Mouse (Mus musculus): Measurements from ENCODE around the gene Ppfia1. TPM values are rescaled to one million over a fixed set of nuclear protein-coding genes. Genes with fewer than 3 reads are reported as not detected.

Gene Ppfia1
- polyA plus RNA-seq, 1 experiment from 2014 or later: 27.6 TPM

DNA sequence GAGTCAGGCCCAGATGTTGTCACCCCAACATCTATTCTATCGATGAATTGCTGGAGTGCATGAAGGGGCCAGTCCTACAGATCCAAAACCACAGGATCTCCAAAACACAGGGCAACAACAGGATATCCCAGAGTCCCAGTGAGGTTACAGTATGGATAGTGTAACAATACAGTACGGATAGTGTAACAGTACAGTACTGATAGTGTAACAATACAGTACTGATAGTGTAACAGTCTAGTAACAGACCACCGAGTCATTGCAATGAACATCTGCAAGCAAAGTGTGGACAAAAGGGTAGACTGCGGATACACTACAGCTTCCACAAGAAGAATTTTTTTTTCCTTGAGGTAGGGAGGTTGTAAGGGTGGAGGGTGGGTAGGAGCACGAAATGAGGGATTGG lies 12.2 kb downstream of the Ppfia1 start:
- 96% methylated on average over 5 of the region's 5 CpGs for WGBS
- Histone ChIP-seq H3K4me1 (replicated peaks) (peaks cover 18% of the 10 kb centered on the region), H3K27me3 (no peaks in the 10 kb centered on the region), H3K36me3 (peaks cover 6% of the 10 kb centered on the region; the same call in 1 of the 2 replicates), H3K9ac (no peak overlapping the region), H3K27ac (no peak overlapping the region), H3K4me2 (no peak overlapping the region), H3K4me3 (no peak overlapping the region), H3K9me3 (no peaks in the 10 kb centered on the region)
- ATAC-seq (ENCODE audit: low FRiP score): no peak

DNA sequence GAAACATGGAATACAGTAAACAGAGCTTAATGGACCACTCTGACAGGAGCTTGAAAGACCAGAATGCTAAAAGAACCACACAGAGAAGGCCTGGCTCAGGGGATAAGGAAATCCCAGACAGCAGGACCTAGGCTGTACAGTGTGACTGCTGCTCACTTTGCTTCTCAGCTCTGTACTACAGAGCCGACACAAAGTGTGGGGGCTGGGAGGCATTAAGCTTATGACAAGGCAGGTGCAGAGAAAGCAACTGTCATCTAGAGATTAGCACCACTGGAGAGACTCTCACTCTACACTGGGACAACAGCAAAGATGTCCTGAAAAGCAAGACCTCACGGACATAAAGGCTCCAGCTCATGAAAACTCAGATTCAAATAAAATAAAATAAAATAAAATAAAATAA lies 14.4 kb downstream of the Ppfia1 start:
- ATAC-seq (ENCODE audit: low FRiP score): no peak
- 88% methylated on average over 2 of the region's 2 CpGs for WGBS
- H3K36me3 ChIP-seq: no peaks in the 10 kb centered on the region
- H3K27ac ChIP-seq: no peak overlapping the region
- peaks cover 12% of the 10 kb centered on the region for H3K4me1 ChIP-seq (replicated peaks)
- H3K9ac ChIP-seq: no peak overlapping the region
- no peaks in the 10 kb centered on the region for H3K9me3 ChIP-seq
- H3K4me2 ChIP-seq: no peak overlapping the region
- H3K27me3 ChIP-seq: no peaks in the 10 kb centered on the region
- no peak overlapping the region for H3K4me3 ChIP-seq

DNA sequence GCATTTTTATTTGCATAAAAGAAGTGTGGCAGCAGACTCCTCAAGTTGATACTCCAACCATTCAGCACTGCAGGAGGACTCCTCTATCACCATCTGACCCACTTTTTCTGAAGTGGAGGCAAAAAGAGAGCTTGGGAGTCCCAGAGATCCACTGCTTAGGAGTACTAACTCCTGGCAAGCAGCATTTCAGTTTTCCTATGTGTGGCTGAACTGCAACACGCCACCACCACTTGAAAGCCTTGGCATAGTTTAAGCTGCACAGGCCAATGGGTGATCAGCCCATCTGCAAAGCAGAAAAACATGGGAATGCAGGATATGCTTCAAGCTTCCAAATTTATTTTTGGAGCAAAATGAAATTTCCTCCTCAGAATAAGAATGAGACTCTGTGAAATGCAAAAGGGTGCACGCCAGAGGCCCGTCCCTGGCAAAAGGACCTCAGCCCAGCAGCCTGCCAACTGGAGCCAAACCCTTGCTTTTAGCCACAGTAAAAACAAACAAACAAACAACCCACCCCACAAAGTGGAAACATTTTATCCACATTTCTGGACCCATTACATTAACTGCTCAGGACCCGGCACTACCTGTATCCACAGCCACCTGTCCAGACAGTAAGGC lies 15.4 kb downstream of the Ppfia1 start:
- Histone ChIP-seq H3K4me3 (no peak overlapping the region), H3K9ac (no peak overlapping the region), H3K27me3 (no peaks in the 10 kb centered on the region), H3K27ac (no peak overlapping the region), H3K4me2 (no peak overlapping the region), H3K9me3 (no peaks in the 10 kb centered on the region), H3K36me3 (no peaks in the 10 kb centered on the region), H3K4me1 (replicated peaks) (peaks cover 12% of the 10 kb centered on the region)
- ATAC-seq (ENCODE audit: low FRiP score): no peak
- WGBS: 93% methylated on average over 4 of the region's 4 CpGs

DNA sequence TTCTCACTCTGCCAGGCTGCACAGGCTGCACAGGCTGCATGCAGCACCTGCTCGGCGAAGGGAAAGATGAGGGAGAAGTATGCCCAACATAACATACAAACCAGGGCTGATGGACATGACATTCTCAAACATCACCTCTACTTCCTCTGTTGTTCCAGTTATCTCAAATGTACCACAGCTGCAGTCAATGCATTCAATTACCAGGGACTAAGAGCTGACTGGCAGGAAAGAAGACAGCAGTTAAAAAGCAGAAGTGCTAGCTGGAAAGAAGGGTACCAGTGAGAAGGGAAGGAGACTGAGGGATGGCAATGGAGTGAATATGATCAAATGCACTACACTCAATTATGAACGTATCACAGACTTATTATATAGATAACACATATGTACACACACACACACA lies 17.2 kb downstream of the Ppfia1 start:
- H3K9ac ChIP-seq: no peak overlapping the region
- H3K4me2 ChIP-seq: no peak overlapping the region
- H3K4me1 ChIP-seq (replicated peaks): peaks cover 25% of the 10 kb centered on the region
- H3K9me3 ChIP-seq: no peaks in the 10 kb centered on the region
- no peak overlapping the region for H3K27ac ChIP-seq
- WGBS: 96% methylated on average over 3 of the region's 3 CpGs
- no peaks in the 10 kb centered on the region for H3K36me3 ChIP-seq
- no peaks in the 10 kb centered on the region for H3K27me3 ChIP-seq
- H3K4me3 ChIP-seq: no peak overlapping the region
- ATAC-seq (ENCODE audit: low FRiP score): no peak

DNA sequence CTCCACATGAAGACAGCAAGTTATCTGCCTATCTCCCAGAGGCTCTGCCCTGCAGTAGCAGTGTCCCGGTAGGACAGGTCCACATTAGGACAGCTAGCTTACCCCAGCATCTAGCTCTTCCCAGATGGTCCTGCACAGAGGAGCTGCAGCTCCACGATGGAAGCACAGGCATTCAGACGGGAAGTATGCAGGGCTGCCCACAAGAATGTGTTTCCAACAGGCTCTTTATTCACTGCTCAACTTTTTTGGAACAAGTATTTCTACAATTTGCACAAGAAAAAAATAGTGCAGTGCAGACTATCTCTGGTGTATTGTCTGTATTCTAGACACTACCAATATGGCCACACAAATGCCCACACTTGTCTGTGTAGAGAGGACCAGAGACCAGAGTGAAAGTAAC lies 18.8 kb downstream of the Ppfia1 start:
- 81% methylated on average over 3 of the region's 3 CpGs for WGBS
- no peaks in the 10 kb centered on the region for H3K27me3 ChIP-seq
- no peak overlapping the region for H3K9ac ChIP-seq
- H3K4me2 ChIP-seq: no peak overlapping the region
- H3K4me1 ChIP-seq (replicated peaks): peaks cover 25% of the 10 kb centered on the region
- no peak overlapping the region for H3K27ac ChIP-seq
- ATAC-seq (ENCODE audit: low FRiP score): no peak
- no peak overlapping the region for H3K4me3 ChIP-seq
- H3K9me3 ChIP-seq: no peaks in the 10 kb centered on the region
- H3K36me3 ChIP-seq: no peaks in the 10 kb centered on the region

DNA sequence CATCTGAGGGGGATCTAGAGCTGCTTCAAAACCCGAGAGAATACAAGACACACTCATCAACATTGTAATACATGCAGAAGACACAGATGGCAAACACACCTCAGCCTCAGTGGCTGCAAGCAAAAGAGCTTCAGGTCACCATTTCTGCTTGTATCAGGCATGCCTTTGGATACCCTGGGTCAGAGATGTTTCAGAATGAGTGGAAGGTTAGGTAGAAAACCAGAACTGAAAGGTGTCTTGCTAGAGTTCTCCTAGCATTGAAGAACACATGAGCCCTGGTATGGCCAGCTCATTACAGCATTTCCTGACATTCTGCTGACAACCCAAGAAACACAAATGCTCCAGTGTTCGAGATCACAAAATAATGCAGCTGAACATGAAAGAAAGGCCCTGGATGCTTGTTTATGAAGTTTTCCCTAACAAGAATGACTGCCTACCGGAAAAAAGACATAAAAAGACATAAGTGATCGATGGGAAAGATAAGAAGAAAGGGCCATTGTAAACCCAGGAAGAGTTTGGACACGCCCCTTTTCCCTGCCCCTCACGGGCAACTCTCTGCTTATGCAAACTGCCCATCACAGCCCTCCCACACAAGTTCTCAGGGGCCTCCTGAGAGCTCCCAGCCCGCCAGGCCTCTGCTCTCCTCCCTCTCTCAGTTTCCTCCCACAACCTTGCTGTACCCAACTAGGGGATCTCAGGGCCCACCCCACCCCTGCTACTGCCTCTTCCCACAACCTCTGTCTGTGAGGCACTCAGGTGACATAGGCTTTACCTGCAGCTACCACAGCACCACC lies 21.7 kb downstream of the Ppfia1 start:
- 35% methylated on average over 7 of the region's 7 CpGs for WGBS
- no peaks in the 10 kb centered on the region for H3K36me3 ChIP-seq
- H3K4me2 ChIP-seq: no peak overlapping the region
- peaks cover 13% of the 10 kb centered on the region for H3K4me1 ChIP-seq (replicated peaks)
- H3K27ac ChIP-seq: 0 out of 2 replicates have a peak overlapping the region, but pooled peaks have one; percentile 18
- no peak for ATAC-seq (ENCODE audit: low FRiP score)
- no peaks in the 10 kb centered on the region for H3K9me3 ChIP-seq
- no peak overlapping the region for H3K4me3 ChIP-seq
- H3K9ac ChIP-seq: no peak overlapping the region
- no peaks in the 10 kb centered on the region for H3K27me3 ChIP-seq

DNA sequence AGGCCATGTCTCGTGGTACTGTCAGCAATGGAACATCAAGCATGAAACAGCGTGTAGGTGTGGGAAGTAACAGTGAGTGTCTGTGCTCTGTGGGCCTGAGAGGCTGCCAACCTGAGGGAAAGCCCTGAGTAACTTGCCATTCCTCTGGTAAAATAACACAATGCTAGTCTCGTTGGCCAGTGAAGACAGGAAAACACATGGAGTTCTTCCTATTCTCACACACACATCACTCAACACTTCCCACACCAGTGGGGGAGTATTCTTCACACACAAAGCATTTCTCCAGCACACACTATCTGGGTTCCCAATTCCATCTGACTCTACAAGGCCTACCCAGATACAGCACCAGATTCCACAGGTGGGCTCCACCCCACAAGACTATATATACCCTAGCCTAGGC lies 23.7 kb downstream of the Ppfia1 start:
- WGBS: 96% methylated on average over 3 of the region's 3 CpGs
- Histone ChIP-seq H3K4me3 (no peak overlapping the region), H3K36me3 (no peaks in the 10 kb centered on the region), H3K4me1 (replicated peaks) (peaks cover 16% of the 10 kb centered on the region), H3K4me2 (no peak overlapping the region), H3K27ac (no peak overlapping the region), H3K9me3 (no peaks in the 10 kb centered on the region), H3K9ac (no peak overlapping the region), H3K27me3 (no peaks in the 10 kb centered on the region)
- ATAC-seq (ENCODE audit: low FRiP score): no peak

DNA sequence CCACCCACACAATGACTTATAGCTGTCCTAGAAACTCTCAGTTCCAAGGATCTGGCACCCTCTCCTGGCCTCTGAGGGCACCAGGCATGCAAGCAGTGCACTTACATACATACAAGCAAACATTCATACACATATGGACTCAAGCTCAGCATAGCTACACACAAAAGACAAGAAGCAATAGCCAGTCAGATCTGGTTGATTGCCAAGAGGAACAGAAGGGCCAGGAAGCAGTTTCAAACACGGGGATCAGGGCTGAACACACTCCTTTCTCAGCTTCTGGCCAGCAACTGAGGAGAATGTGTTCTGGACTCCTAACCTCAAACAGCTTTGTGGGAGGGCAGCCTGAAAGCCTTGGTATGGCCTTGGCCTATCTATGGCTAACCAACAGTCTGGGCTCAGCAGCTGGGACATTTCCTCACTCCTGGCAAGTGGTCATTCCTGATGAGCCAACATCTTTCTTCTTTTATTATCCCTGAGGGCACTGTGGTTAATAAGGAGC lies 25.8 kb downstream of the Ppfia1 start:
- no peak for ATAC-seq (ENCODE audit: low FRiP score)
- no peak overlapping the region for H3K4me3 ChIP-seq
- no peak overlapping the region for H3K9ac ChIP-seq
- H3K36me3 ChIP-seq: no peaks in the 10 kb centered on the region
- WGBS: 76% methylated on average over 1 of the region's 1 CpGs
- H3K4me1 ChIP-seq (replicated peaks): peaks cover 15% of the 10 kb centered on the region
- H3K4me2 ChIP-seq: no peak overlapping the region
- no peak overlapping the region for H3K27ac ChIP-seq
- no peaks in the 10 kb centered on the region for H3K9me3 ChIP-seq
- no peaks in the 10 kb centered on the region for H3K27me3 ChIP-seq

DNA sequence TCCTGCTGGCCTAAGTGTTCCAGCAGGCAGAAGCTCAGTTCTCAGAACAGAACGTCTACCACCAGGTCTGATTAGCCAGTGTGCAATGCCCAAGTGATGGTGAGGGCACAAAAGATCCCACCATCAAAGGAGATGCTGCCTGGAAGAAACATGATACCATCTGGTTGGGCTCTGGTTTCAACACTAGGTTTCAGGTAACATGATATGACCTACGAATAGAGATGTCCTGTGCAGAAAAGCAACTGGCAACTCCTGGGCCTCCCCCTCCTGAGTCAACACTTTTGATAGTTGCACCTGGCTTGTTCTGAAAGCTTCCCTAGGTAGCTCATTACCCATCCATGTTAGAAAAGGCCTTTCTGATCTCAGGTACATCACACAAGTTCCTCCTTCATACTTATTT lies 26.9 kb downstream of the Ppfia1 start:
- no peaks in the 10 kb centered on the region for H3K27me3 ChIP-seq
- 76% methylated on average over 2 of the region's 2 CpGs for WGBS
- no peaks in the 10 kb centered on the region for H3K36me3 ChIP-seq
- no peak for ATAC-seq (ENCODE audit: low FRiP score)
- no peak overlapping the region for H3K4me3 ChIP-seq
- no peaks in the 10 kb centered on the region for H3K9me3 ChIP-seq
- peaks cover 4% of the 10 kb centered on the region for H3K4me1 ChIP-seq (replicated peaks)
- no peak overlapping the region for H3K9ac ChIP-seq
- no peak overlapping the region for H3K27ac ChIP-seq
- H3K4me2 ChIP-seq: no peak overlapping the region

DNA sequence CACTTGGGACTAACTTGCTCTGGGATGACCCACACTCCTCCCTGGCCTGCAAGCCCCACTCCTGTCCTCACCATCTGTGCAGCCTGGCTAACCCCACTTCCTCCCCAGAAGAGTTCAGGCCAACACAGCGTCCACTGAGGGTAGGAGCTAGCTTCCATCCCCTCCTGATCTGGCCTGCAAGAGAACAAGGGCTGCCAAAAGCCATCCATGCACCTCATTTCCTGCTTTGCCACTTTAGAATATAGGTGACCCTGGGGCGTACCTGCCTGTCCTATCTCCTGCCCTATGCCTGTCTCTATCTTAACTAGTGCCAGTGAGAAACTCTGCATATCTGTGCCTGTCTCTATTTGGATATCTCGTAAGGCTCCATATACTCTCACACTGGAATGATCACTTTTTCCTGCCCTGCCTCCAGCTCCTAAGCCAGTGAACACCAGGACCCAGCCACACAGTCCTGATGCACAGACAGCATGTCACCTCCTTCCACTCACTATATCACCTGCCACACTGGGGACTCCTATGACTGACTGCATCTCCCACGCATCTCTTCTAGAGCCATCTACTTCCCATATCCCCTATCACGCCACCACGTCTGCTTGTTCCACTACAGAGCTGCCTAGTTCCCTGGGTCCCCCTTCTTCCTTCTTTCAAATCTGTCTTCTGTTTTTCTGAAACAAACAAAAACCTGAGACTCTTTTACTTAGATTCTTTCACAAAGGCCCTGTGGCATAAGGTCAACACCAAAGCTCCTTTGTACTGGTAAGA lies 28.9 kb downstream of the Ppfia1 start:
- H3K27ac ChIP-seq: no peak overlapping the region
- H3K36me3 ChIP-seq: peaks cover 11% of the 10 kb centered on the region
- H3K4me2 ChIP-seq: no peak overlapping the region
- no peak overlapping the region for H3K4me3 ChIP-seq
- ATAC-seq (ENCODE audit: low FRiP score): no peak
- no peak overlapping the region for H3K9ac ChIP-seq
- peaks cover 2% of the 10 kb centered on the region; the same call in 1 of the 2 replicates for H3K4me1 ChIP-seq (replicated peaks)
- H3K9me3 ChIP-seq: no peaks in the 10 kb centered on the region
- no peaks in the 10 kb centered on the region for H3K27me3 ChIP-seq
- 85% methylated on average over 6 of the region's 6 CpGs for WGBS

DNA sequence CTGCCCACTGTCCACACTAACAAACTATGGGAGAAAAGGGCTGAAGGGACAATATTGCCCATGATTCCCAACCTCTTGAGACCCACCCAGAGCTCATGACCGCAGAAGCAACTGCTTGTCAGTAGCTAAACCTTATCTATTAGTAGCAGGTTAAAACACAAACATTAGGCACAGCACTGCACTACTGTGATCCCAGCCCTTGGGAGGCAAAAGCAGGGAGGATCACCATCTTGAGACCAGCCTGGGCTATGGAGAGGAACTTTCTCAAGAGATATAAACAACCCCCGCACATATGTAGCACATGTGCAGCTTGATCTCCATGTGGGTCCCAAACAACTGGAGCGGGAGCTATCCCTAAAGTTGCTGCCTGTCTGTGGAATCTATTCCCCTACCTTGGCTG lies 30.1 kb downstream of the Ppfia1 start:
- H3K36me3 ChIP-seq: peaks cover 23% of the 10 kb centered on the region
- ATAC-seq (ENCODE audit: low FRiP score): no peak
- no peak overlapping the region for H3K4me3 ChIP-seq
- no peak overlapping the region for H3K9ac ChIP-seq
- H3K9me3 ChIP-seq: no peaks in the 10 kb centered on the region
- H3K27me3 ChIP-seq: no peaks in the 10 kb centered on the region
- WGBS: 93% methylated on average over 3 of the region's 3 CpGs
- H3K4me1 ChIP-seq (replicated peaks): peaks cover 2% of the 10 kb centered on the region; the same call in 1 of the 2 replicates
- H3K27ac ChIP-seq: no peak overlapping the region
- H3K4me2 ChIP-seq: no peak overlapping the region

DNA sequence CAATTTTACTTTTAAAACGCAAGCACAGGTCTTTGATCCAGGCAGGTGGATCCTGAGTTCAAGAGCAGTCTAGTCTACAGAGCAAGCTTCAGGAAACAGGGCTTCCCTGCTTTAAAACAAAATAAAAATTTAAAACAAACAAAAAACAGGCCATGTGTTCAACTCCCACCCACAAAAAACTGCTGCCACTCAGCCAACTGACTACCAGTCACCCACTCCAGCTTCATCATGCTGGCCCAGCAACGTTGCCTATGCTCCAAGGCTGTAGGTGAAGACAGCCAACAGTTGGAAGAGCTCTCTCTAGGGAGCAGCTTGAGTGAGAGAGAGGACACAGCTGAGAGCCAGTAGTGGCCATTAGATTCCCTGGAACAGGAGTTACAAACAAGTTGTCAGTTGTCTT lies 31.6 kb downstream of the Ppfia1 start:
- no peak overlapping the region for H3K9ac ChIP-seq
- ATAC-seq (ENCODE audit: low FRiP score): no peak
- H3K4me2 ChIP-seq: no peak overlapping the region
- H3K36me3 ChIP-seq: peaks cover 33% of the 10 kb centered on the region
- no peaks in the 10 kb centered on the region for H3K27me3 ChIP-seq
- no peak overlapping the region for H3K4me3 ChIP-seq
- H3K27ac ChIP-seq: no peak overlapping the region
- no peaks in the 10 kb centered on the region for H3K9me3 ChIP-seq
- peaks cover 2% of the 10 kb centered on the region; the same call in 1 of the 2 replicates for H3K4me1 ChIP-seq (replicated peaks)
- 91% methylated on average over 2 of the region's 2 CpGs for WGBS
